Comparison of ENCODE assay signal across 13 mouse cellular contexts in the genomic region with DNA sequence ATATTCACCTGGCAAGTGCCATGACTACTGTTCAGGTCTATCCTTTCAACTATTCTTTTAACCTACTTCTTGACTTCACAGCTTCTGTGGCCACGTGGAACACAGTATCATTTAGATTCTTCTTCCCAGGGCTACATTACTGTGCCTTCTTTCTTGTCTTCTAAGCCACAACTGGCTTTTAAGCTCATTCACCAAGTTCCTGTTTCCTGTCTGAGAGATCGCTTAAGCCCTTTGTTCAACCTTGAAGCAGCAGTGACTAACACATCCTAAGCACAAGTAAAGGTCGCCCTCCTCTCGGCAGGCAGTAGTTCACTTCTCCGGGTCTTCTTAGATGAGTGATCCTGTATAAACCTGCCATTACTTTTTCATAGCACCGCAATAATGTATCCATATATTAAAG. TPM values are rescaled to one million over a fixed set of nuclear protein-coding genes. Genes with fewer than 3 reads are reported as not detected.
DNase-seq lines count a peak whose midpoint lies in the region; ATAC-seq lines count a peak whose summit lies in the region.
"Had no signal": no experiment of that assay in that cellular context is flagged by ENCODE, and none has a peak within 500 bp of the region (broad histone marks: within the 10 kb centered on the region; RNA-seq: fewer than 3 reads in every experiment).

No protein-coding gene starts in this region.

- DNase-seq in CD8-positive naive resting alpha-beta T cell, adult 2 months (ENCODE audit: low read depth in 2 of 2, low spot score in 2 of 2) = peak; percentile 26 to 37
- peak; percentile 34 for DNase-seq in thymus, postnatal 25 days
- DNase-seq in limb, embryonic 10.5 days (ENCODE audit: low spot score) = no peak
- no peak for DNase-seq in embryo, embryonic 10 days (ENCODE audit: low spot score)
- DNase-seq in right cerebral cortex, postnatal 36 days (ENCODE audit: low spot score in 2 of 2) = no peak
- DNase-seq: heart, postnatal 36 days; layer of hippocampus, postnatal 36 days; liver, embryonic 13.5 days had no signal

- H3K27ac ChIP-seq in limb, embryonic 10.5 days = no peak overlapping the region
- H3K27ac ChIP-seq: forebrain, embryonic 10.5 days; liver, embryonic 13.5 days; stomach, embryonic 15.5 days had no signal

- ATAC-seq in activated CD4-positive, CD25-positive, alpha-beta regulatory T cell, adult 4 months = peak; percentile 77
- ATAC-seq in megakaryocyte progenitor cell, adult 5-6 weeks (replicated peaks; ENCODE audit: poor library complexity) = 0 out of 2 replicates have a peak, but pooled peaks have one; percentile 23

- H3K4me3 ChIP-seq in limb, embryonic 10.5 days = no peak overlapping the region
- H3K4me3 ChIP-seq: forebrain, embryonic 10.5 days; heart, embryonic 12.5 days; liver, embryonic 13.5 days; stomach, embryonic 15.5 days had no signal

- no peaks in the 10 kb centered on the region for H3K36me3 ChIP-seq in limb, embryonic 10.5 days
- H3K36me3 ChIP-seq: forebrain, embryonic 10.5 days; heart, embryonic 12.5 days; liver, embryonic 13.5 days; stomach, embryonic 15.5 days had no signal

- no peaks in the 10 kb centered on the region for H3K4me1 ChIP-seq in limb, embryonic 10.5 days
- H3K4me1 ChIP-seq: forebrain, embryonic 10.5 days; heart, embryonic 12.5 days; stomach, embryonic 15.5 days had no signal

- H3K27me3 ChIP-seq in limb, embryonic 10.5 days (ENCODE audit: low read depth, poor library complexity, severe bottlenecking) = peaks cover 60% of the 10 kb centered on the region
- H3K27me3 ChIP-seq: heart, embryonic 12.5 days; liver, embryonic 13.5 days; stomach, embryonic 15.5 days had no signal

- WGBS in limb, embryonic 10.5 days = 90% methylated on average over 6 of the region's 6 CpGs

- no peaks in the 10 kb centered on the region for H3K9me3 ChIP-seq in limb, embryonic 10.5 days (replicated peaks)
- H3K9me3 ChIP-seq: forebrain, embryonic 10.5 days; heart, embryonic 12.5 days; liver, embryonic 13.5 days; stomach, embryonic 15.5 days had no signal

RNA-seq across cellular contexts. Expression of gene Acsl4, which starts 10.4 kb away (rescaled TPM):
- polyA plus RNA-seq in activated CD4-positive, CD25-positive, alpha-beta regulatory T cell, adult 4 months (2017; shearing (Covaris generic)) = 10 to 100 TPM; 47.6 to 51.4 TPM
- 34.5 TPM in 2 replicates for total RNA-seq in megakaryocyte progenitor cell, adult 5-6 weeks (2015)
- total RNA-seq in megakaryocyte progenitor cell, adult 5-6 weeks (2017) = 27.2 and 29.8 TPM in 2 replicates
- 12.5 and 14.5 TPM in 2 replicates for polyA plus RNA-seq in limb, embryonic 10.5 days (2016; fragmentation: Nextera tagmentation; extraction: Ambion mirVana)

Comparison
In these comparisons a context has a peak if more than half of its experiments do, and no peak if none do; other contexts are left out.
1. DNase-seq: peak in CD8-positive naive resting alpha-beta T cell, adult 2 months (2 of 2) and thymus, postnatal 25 days (single experiment); none in limb, embryonic 10.5 days (single experiment), embryo, embryonic 10 days (single experiment) and right cerebral cortex, postnatal 36 days (0 of 2).